Mouse (Mus musculus) hindbrain, embryonic 11.5 days (tissue): ENCODE data around the gene Pdcd2. TPM values are rescaled to one million over a fixed set of nuclear protein-coding genes. Genes with fewer than 3 reads are reported as not detected.

ENCODE experiments used
- ATAC-seq: fragments of 200-750 bp; cut with Nextera tagmentation; 2 replicates; pipeline ENCODE4 v1.8.0; 2017; ENCODE audit warnings: mild to moderate bottlenecking, moderate TSS enrichment, moderate library complexity; ENCODE audit not compliant: low FRiP score
- DNase-seq: peaks from one replicate; pipeline ENCODE4 v3.0.0-alpha.2; 2015; ENCODE audit warnings: low spot score
- H3K27ac ChIP-seq: fragments of 300-500 bp; sonication (generic); 2 replicates; pipeline ENCODE4 v1.5.1; 2014; ENCODE audit warnings: mild to moderate bottlenecking, low read depth, low read length
- H3K27me3 ChIP-seq: fragments of 300-500 bp; sonication (generic); 2 replicates; pipeline ENCODE4 v1.6.1; 2014; ENCODE audit warnings: mild to moderate bottlenecking, low read length, moderate library complexity, mixed read lengths; ENCODE audit not compliant: control insufficient read depth, insufficient read depth
- H3K36me3 ChIP-seq: fragments of 300-500 bp; sonication (generic); 2 replicates; pipeline ENCODE4 v1.6.1; 2014; ENCODE audit warnings: mild to moderate bottlenecking, low read length, moderate library complexity, mixed read lengths; ENCODE audit not compliant: control insufficient read depth, insufficient read depth
- H3K4me1 ChIP-seq: fragments of 300-500 bp; sonication (generic); replicated peaks from 2 replicates; pipeline ENCODE4 v1.6.1; 2014; ENCODE audit warnings: low read length, mixed read lengths; ENCODE audit not compliant: control insufficient read depth, insufficient read depth
- H3K4me2 ChIP-seq: fragments of 300-500 bp; sonication (generic); replicated peaks from 2 replicates; pipeline ENCODE4 v1.6.1; 2014; ENCODE audit warnings: mild to moderate bottlenecking, low read depth, low read length
- H3K4me3 ChIP-seq: fragments of 300-500 bp; sonication (generic); 2 replicates; pipeline ENCODE4 v1.5.1; 2014; ENCODE audit warnings: low read depth, low read length
- H3K9ac ChIP-seq: fragments of 300-500 bp; sonication (generic); 2 replicates; pipeline ENCODE4 v1.6.1; 2014; ENCODE audit warnings: low read depth, low read length
- H3K9me3 ChIP-seq: fragments of 300-500 bp; sonication (generic); 2 replicates; pipeline ENCODE4 v1.6.1; 2016; ENCODE audit warnings: low read length; ENCODE audit not compliant: control insufficient read depth
- whole genome bisulfite sequencing: fragments of 180-500 bp; shearing (Covaris S2); extraction: QIAGEN DNeasy Blood & Tissue Kit; methylation state at CpG from one replicate; pipeline ENCODE4 v1.1.7; 2014; 5-methylcytosine and 5-hydroxymethylcytosine counted together
- polyA plus RNA-seq: library from polyadenylated mRNA; unstranded; fragments of >200 nt; fragmentation: Nextera tagmentation; extraction: Ambion mirVana; gene quantifications from 2 replicates; pipeline ENCODE4 v1.2.1, GENCODE M21; 2014

Pdcd2 gene
- polyA plus RNA-seq, 1 experiment from 2014 or later, result 66.9 TPM

GRCm38 (mm10) chr17:15518766-15519165, 8.3 kb downstream of the Pdcd2 start:
- no peaks in the 10 kb centered on the region for H3K27me3 ChIP-seq
- H3K27ac ChIP-seq, result no peak overlapping the region
- H3K36me3 ChIP-seq, result peaks cover 11% of the 10 kb centered on the region
- 91% methylated on average over 1 of the region's 1 CpGs for WGBS
- H3K9me3 ChIP-seq, result no peaks in the 10 kb centered on the region
- no peaks in the 10 kb centered on the region for H3K4me1 ChIP-seq
- no peak overlapping the region for H3K4me2 ChIP-seq
- DNase-seq (no peak), ATAC-seq (no peak)
- no peak overlapping the region for H3K4me3 ChIP-seq
- H3K9ac ChIP-seq, result no peak overlapping the region

GRCm38 (mm10) chr17:15518186-15518585, 8.9 kb downstream of the Pdcd2 start:
- Histone ChIP-seq H3K36me3 (peaks cover 13% of the 10 kb centered on the region), H3K9me3 (no peaks in the 10 kb centered on the region), H3K4me1 (no peaks in the 10 kb centered on the region), H3K9ac (no peak overlapping the region), H3K27me3 (no peaks in the 10 kb centered on the region), H3K4me2 (no peak overlapping the region), H3K27ac (no peak overlapping the region), H3K4me3 (no peak overlapping the region)
- 92% methylated on average over 5 of the region's 5 CpGs for WGBS
- DNase-seq (no peak), ATAC-seq (no peak)

GRCm38 (mm10) chr17:15517776-15518175, 9.3 kb downstream of the Pdcd2 start:
- Histone ChIP-seq H3K4me3 (no peak overlapping the region), H3K4me1 (no peaks in the 10 kb centered on the region), H3K27me3 (no peaks in the 10 kb centered on the region), H3K9me3 (no peaks in the 10 kb centered on the region), H3K36me3 (peaks cover 13% of the 10 kb centered on the region), H3K27ac (no peak overlapping the region), H3K9ac (no peak overlapping the region), H3K4me2 (no peak overlapping the region)
- ATAC-seq (no peak), DNase-seq (no peak)
- WGBS, result 84% methylated on average over 5 of the region's 5 CpGs

GRCm38 (mm10) chr17:15510694-15511093, 16.4 kb downstream of the Pdcd2 start:
- ATAC-seq (no peak), DNase-seq (no peak)
- H3K4me2 ChIP-seq, result no peak overlapping the region
- no peak overlapping the region for H3K9ac ChIP-seq
- no peak overlapping the region for H3K27ac ChIP-seq
- H3K4me3 ChIP-seq, result no peak overlapping the region
- no peaks in the 10 kb centered on the region for H3K27me3 ChIP-seq
- H3K36me3 ChIP-seq, result peaks cover 14% of the 10 kb centered on the region
- H3K4me1 ChIP-seq, result no peaks in the 10 kb centered on the region
- H3K9me3 ChIP-seq, result no peaks in the 10 kb centered on the region
- WGBS, result 87% methylated on average over 2 of the region's 2 CpGs

- Histone ChIP-seq H3K4me3 (peak within 1 kb of the TSS; percentile 97), H3K36me3 (no peaks in the 10 kb centered on the region), H3K27me3 (no peaks in the 10 kb centered on the region), H3K9me3 (no peaks in the 10 kb centered on the region), H3K27ac (peak within 1 kb of the TSS; percentile 65), H3K4me1 (no peaks in the 10 kb centered on the region; the same call in 1 of the 2 replicates), H3K9ac (peak within 1 kb of the TSS; percentile 91), H3K4me2 (peak within 1 kb of the TSS; percentile 82)
- under 1% methylated on average over 62 of the region's 63 CpGs for WGBS
- peak; percentile 99 for DNase-seq
- ATAC-seq, result peak; percentile 94
These were observed 27.3 kb downstream of the Pdcd2 start, which contains the start of the genes Psmb1 and Tbp for GRCm38 (mm10) chr17:15499656-15500394. TSS of gene Psmb1 (minus strand) at chr17:15499751. TSS of gene Tbp (plus strand) at chr17:15499888.

GRCm38 (mm10) chr17:15498753-15499113, 28.4 kb downstream of the Pdcd2 start:
- Histone ChIP-seq H3K4me1 (no peaks in the 10 kb centered on the region; the same call in 1 of the 2 replicates), H3K9me3 (no peaks in the 10 kb centered on the region), H3K27ac (no peak overlapping the region), H3K9ac (peak overlapping the region; percentile 79; the same call in 1 of the 2 replicates), H3K27me3 (no peaks in the 10 kb centered on the region), H3K36me3 (no peaks in the 10 kb centered on the region), H3K4me2 (peak overlapping the region; percentile 82), H3K4me3 (peak overlapping the region; percentile 82)
- no peak for DNase-seq
- WGBS, result 53% methylated on average over 7 of the region's 7 CpGs
- no peak for ATAC-seq

GRCm38 (mm10) chr17:15497882-15498752, 29.0 kb downstream of the Pdcd2 start:
- no peaks in the 10 kb centered on the region for H3K27me3 ChIP-seq
- no peaks in the 10 kb centered on the region for H3K36me3 ChIP-seq
- H3K4me1 ChIP-seq, result no peaks in the 10 kb centered on the region; the same call in 1 of the 2 replicates
- H3K4me2 ChIP-seq, result peak overlapping the region; percentile 82
- peak overlapping the region; percentile 81 for H3K27ac ChIP-seq
- H3K4me3 ChIP-seq, result peak overlapping the region; percentile 82
- no peaks in the 10 kb centered on the region for H3K9me3 ChIP-seq
- DNase-seq (peak; percentile 94), ATAC-seq (peak; percentile 94)
- peak overlapping the region; percentile 79 for H3K9ac ChIP-seq
- WGBS, result under 1% methylated on average over 50 of the region's 50 CpGs

GRCm38 (mm10) chr17:15490542-15490941, 36.6 kb downstream of the Pdcd2 start:
- Histone ChIP-seq H3K4me2 (no peak overlapping the region), H3K27me3 (no peaks in the 10 kb centered on the region), H3K36me3 (no peaks in the 10 kb centered on the region), H3K9me3 (no peaks in the 10 kb centered on the region), H3K9ac (no peak overlapping the region), H3K4me3 (no peak overlapping the region), H3K27ac (no peak overlapping the region), H3K4me1 (no peaks in the 10 kb centered on the region)
- no peak for ATAC-seq
- 92% methylated on average over 7 of the region's 7 CpGs for WGBS
- DNase-seq, result no peak
